ENCODE assay signal across 8 mouse cellular contexts in the genomic region with DNA sequence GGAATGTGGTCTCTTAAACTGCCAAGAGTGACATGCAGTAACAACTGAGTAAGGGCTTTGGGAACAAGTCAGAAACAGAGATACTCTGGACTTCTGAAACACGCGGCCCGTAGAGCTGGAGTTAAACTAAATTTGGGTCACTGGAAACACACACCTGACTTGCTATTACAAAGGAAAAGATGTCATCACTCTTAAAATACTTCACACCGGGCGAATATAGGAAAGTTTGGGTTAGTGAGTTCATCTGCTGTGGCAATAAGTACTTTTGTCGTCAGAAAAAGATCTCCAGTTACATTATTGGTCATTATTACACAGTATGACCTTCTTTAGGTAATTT. TPM values are rescaled to one million over a fixed set of nuclear protein-coding genes. Genes with fewer than 3 reads are reported as not detected.
A peak's percentile ranks its signal among the peaks of the same experiment; 100 is the strongest.
DNase-seq lines count a peak whose midpoint lies in the region; ATAC-seq and TF ChIP-seq lines count a peak whose summit lies in the region.

No protein-coding gene starts in this region.

- ATAC-seq in liver, embryonic 15.5 days (ENCODE audit: insufficient read depth), result no peak

- H3K9me3 ChIP-seq in liver, embryonic 15.5 days (replicated peaks), result no peaks in the 10 kb centered on the region

- H3K4me2 ChIP-seq in liver, embryonic 15.5 days, result peak overlapping the region; percentile 78

- peak overlapping the region; percentile 56 for H3K4me3 ChIP-seq in cerebellum, adult 2 months (replicated peaks; ENCODE audit: insufficient read depth, low read depth, low read length)
- peak overlapping the region; percentile 72 for H3K4me3 ChIP-seq in testis, adult 2 months (ENCODE audit: control insufficient read depth, low read depth, low read length)
- peak overlapping the region; percentile 59 for H3K4me3 ChIP-seq in liver, embryonic 15.5 days (replicated peaks)

- no peak for TF ChIP-seq CTCF in cerebellum, adult 2 months (IDR thresholded peaks at IDR 0.05; ENCODE audit: borderline replicate concordance, insufficient read depth, low read depth, low read length)
- TF ChIP-seq CTCF in testis, adult 2 months (IDR thresholded peaks at IDR 0.05; ENCODE audit: control insufficient read depth, insufficient read depth, insufficient replicate concordance, low read depth, low read length), result no peak

- H3K36me3 ChIP-seq in testis, adult 2 months (ENCODE audit: control insufficient read depth, insufficient read depth, low read length), result no peaks in the 10 kb centered on the region
- H3K36me3 ChIP-seq in liver, embryonic 15.5 days (replicated peaks), result no peaks in the 10 kb centered on the region

- no peak for TF ChIP-seq POLR2A in cerebellum, adult 2 months (IDR thresholded peaks at IDR 0.05; ENCODE audit: borderline replicate concordance, insufficient read depth, low read length)
- no peak for TF ChIP-seq POLR2A in testis, adult 2 months (IDR thresholded peaks at IDR 0.05; ENCODE audit: control insufficient read depth, low read depth, low read length)

- no peaks in the 10 kb centered on the region for H3K27me3 ChIP-seq in cerebellum, adult 2 months (ENCODE audit: control insufficient read depth, insufficient read depth, low read length)
- H3K27me3 ChIP-seq in testis, adult 2 months (ENCODE audit: control insufficient read depth, insufficient read depth, low read length), result no peaks in the 10 kb centered on the region
- peaks cover 58% of the 10 kb centered on the region for H3K27me3 ChIP-seq in liver, embryonic 15.5 days

- WGBS in cerebellum, adult 2 months, result 6% methylated on average over 6 of the region's 6 CpGs
- 1% methylated on average over 6 of the region's 6 CpGs for WGBS in liver, embryonic 15.5 days (ENCODE audit: insufficient replicate concordance)

- DNase-seq in cerebellum, adult 2 months, result no peak
- DNase-seq in cerebellum, postnatal 4 days (ENCODE audit: low spot score in 2 of 2), result no peak
- no peak for DNase-seq in testis, postnatal 10 days (ENCODE audit: low spot score)
- no peak for DNase-seq in frontal cortex, postnatal 10 days (ENCODE audit: low spot score in 2 of 2)
- DNase-seq in gastrocnemius, adult 8-10 months (ENCODE audit: low spot score in 2 of 2), result no peak
- DNase-seq in cerebellum, postnatal 25 days, result no peak

- no peak overlapping the region for H3K9ac ChIP-seq in liver, embryonic 15.5 days

- no peak overlapping the region for H3K27ac ChIP-seq in cerebellum, adult 2 months (ENCODE audit: insufficient read depth, low read length)
- H3K27ac ChIP-seq in testis, adult 2 months (ENCODE audit: control insufficient read depth, insufficient read depth, low read depth, low read length), result no peak overlapping the region
- H3K27ac ChIP-seq in liver, embryonic 15.5 days (replicated peaks), result no peak overlapping the region

- no peaks in the 10 kb centered on the region; the same call in 1 of the 2 replicates for H3K4me1 ChIP-seq in cerebellum, adult 2 months (ENCODE audit: control insufficient read depth, insufficient read depth, low read length)
- peaks cover 4% of the 10 kb centered on the region; the same call in 1 of the 2 replicates for H3K4me1 ChIP-seq in testis, adult 2 months (ENCODE audit: control insufficient read depth, insufficient read depth, low read length)
- H3K4me1 ChIP-seq in liver, embryonic 15.5 days (replicated peaks), result peaks cover 15% of the 10 kb centered on the region; the same call in 1 of the 2 replicates

RNA-seq across cellular contexts. Expression of a gene that starts 19.3 kb away (rescaled TPM):
- 23.6 and 24.1 TPM in 2 replicates for polyA plus RNA-seq in cerebellum, adult 2 months (2012; rRNA removed)
- 1.0 and 1.8 TPM in 2 replicates for polyA plus RNA-seq in testis, adult 2 months (2012; rRNA removed)
- 0.91 and 1.5 TPM in 2 replicates for polyA plus RNA-seq in liver, embryonic 15.5 days (2015; fragmentation: Nextera tagmentation; extraction: Ambion mirVana)
- total RNA-seq in gastrocnemius, adult 8-10 months (2022), result 100 to 1,000 TPM in 1 of 4 experiments, 10 to 100 TPM in 3; 69.8 to 101 (median 87.3) TPM
